Mouse (Mus musculus) granulocyte monocyte progenitor cell, adult 5-6 weeks (primary cell): Measurements from ENCODE around the gene Mthfs. TPM values are rescaled to one million over a fixed set of nuclear protein-coding genes. Genes with fewer than 3 reads are reported as not detected.

Experiments used
- ATAC-seq: replicated peaks from 2 replicates; pipeline ENCODE4 v1.8.0; 2016; ENCODE audit warnings: mild to moderate bottlenecking, moderate TSS enrichment, inconsistent platforms; ENCODE audit not compliant: poor library complexity, severe bottlenecking
- total RNA-seq, 2 experiments: library from RNA; stranded (forward) in 1 of 2; stranded (reverse) in 1 of 2; fragments of 200-712, 200-1000 nt in 1 of 2; fragments of >200 nt in 1 of 2; fragmentation: Nextera tagmentation in 1 of 2; gene quantifications; 2 replicates each; pipeline ENCODE4 v1.2.3; 2014 to 2017

Gene Mthfs
- total RNA-seq, 2 experiments from 2014 or later: 33.7 to 46.4 TPM

DNA sequence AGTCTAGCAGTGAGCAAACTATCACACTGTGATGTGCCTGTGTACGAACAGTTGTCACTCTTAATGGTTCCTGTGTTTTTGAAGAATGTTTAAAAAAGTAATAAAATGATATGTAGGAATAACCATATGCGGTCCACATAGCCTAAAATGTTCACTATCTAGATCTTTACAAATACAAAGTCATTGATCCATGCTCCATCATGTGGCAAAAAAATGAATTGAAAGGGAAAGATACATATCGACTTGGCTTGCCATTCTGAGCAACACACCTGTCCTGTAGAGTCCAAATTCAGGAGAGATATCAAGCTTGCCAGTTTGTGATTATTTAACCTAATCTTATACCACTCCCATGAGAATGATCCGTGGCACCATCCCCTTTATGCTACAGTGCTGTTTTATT lies 164.2 kb downstream of the Mthfs start:
- no peak for ATAC-seq

DNA sequence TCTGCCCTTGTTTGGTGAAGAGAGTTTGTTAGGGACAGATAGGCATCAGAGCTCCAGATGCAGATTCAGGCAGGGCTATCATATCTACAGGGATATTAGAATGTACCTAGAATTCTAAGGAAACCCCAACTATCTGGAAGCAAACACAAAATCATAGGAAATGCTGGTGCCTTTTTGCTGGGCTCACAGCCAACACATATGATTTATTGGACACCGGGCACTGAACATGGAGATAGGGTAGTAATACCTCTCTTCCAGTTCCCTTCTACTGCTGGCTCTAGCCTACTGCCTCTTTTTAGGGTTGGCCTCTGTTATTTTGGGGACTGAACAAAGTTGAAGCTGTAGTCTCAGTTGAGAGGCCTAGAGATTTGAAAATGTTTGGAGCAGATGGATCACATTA lies 192.6 kb downstream of the Mthfs start:
- ATAC-seq: no peak

Other genes with a start within 250 kb of the Mthfs start
- gene Trim43b, start 117.8 kb upstream of the Mthfs start, total RNA-seq (2014; fragmentation: Nextera tagmentation): not detected in 2 replicates
- not detected in 2 replicates for gene Trim43b, start 117.8 kb upstream of the Mthfs start, total RNA-seq (2017)
- not detected in 2 replicates for gene Bcl2a1b, start 11.5 kb upstream of the Mthfs start, total RNA-seq (2014; fragmentation: Nextera tagmentation)
- 3.0 TPM in 1 of 2 replicates, not detected in the other for gene Bcl2a1b, start 11.5 kb upstream of the Mthfs start, total RNA-seq (2017)
- not detected in 2 replicates for gene Gm29094, start 11.3 kb upstream of the Mthfs start, total RNA-seq (2014; fragmentation: Nextera tagmentation)
- gene Gm29094, start 11.3 kb upstream of the Mthfs start, total RNA-seq (2017): 1.1 TPM in 1 of 2 replicates, not detected in the other